Mouse (Mus musculus) ES-E14 (cell line): ENCODE measurements at regions not wholly inside any gene's neighbourhood (a gene's known extent, or its start where the extent isn't known, plus 50 kb on each side); places are given as distances from the start of the nearest gene placed in this dataset.

ENCODE experiments used
- DNase-seq: peaks from one replicate; pipeline ENCODE4 v3.0.0-alpha.2; 2013; ENCODE audit warnings: low read depth, low spot score
- H3K27ac ChIP-seq: 2 replicates; pipeline ENCODE4 v1.5.1; 2012; ENCODE audit warnings: low read depth, mild to moderate bottlenecking, low read length, moderate library complexity, mixed read lengths; ENCODE audit not compliant: poor library complexity, insufficient read depth, severe bottlenecking
- H3K36me3 ChIP-seq: 2 replicates; pipeline ENCODE4 v1.6.1; 2012; ENCODE audit warnings: mild to moderate bottlenecking, low read length, moderate library complexity, mixed read lengths; ENCODE audit not compliant: control insufficient read depth, poor library complexity, insufficient read depth, severe bottlenecking
- H3K4me1 ChIP-seq, 2 experiments: fragments of 150-350 bp in 1 of 2; sonication (generic) in 1 of 2; 2 replicates each; pipeline ENCODE4 v1.6.1; 2012; ENCODE audit warnings: low read length in 2 of 2, mild to moderate bottlenecking in 1 of 2, mixed read lengths in 1 of 2; ENCODE audit not compliant: control insufficient read depth in 2 of 2, insufficient read depth in 2 of 2, poor library complexity in 1 of 2
- H3K4me3 ChIP-seq, 2 experiments: fragments of 150-350 bp in 1 of 2; sonication (generic) in 1 of 2; 2 replicates each; pipeline ENCODE4 v1.5.1; 2012; ENCODE audit warnings: low read length in 2 of 2, low read depth in 1 of 2, mild to moderate bottlenecking in 1 of 2, mixed read lengths in 1 of 2; ENCODE audit not compliant: insufficient read depth in 1 of 2, poor library complexity in 1 of 2, severe bottlenecking in 1 of 2
- H3K9ac ChIP-seq: 2 replicates; pipeline ENCODE4 v1.6.1; 2012; ENCODE audit warnings: low read depth, mild to moderate bottlenecking, low read length, mixed read lengths; ENCODE audit not compliant: poor library complexity, insufficient read depth, severe bottlenecking
- H3K9me3 ChIP-seq: fragments of 150-350 bp; sonication (generic); 2 replicates; pipeline ENCODE4 v1.6.1; 2012; ENCODE audit warnings: low read depth, mild to moderate bottlenecking, low read length; ENCODE audit not compliant: control insufficient read depth, insufficient read depth
- CHD2 ChIP-seq: IDR thresholded peaks from 2 replicates; pipeline ENCODE4 v1.6.1; 2014; ENCODE audit warnings: mild to moderate bottlenecking, low read depth, low read length, inconsistent platforms
- HCFC1 ChIP-seq: IDR thresholded peaks from 2 replicates; pipeline ENCODE4 v1.6.1; 2012; ENCODE audit warnings: low read length, inconsistent platforms, borderline replicate concordance; ENCODE audit not compliant: insufficient read depth
- MAFK ChIP-seq: IDR thresholded peaks from 2 replicates; pipeline ENCODE4 v1.6.1; 2014; ENCODE audit warnings: mild to moderate bottlenecking, low read depth, low read length, inconsistent platforms; ENCODE audit not compliant: insufficient read depth
- ZC3H11A ChIP-seq: IDR thresholded peaks from 2 replicates; pipeline ENCODE4 v1.6.1; 2012; ENCODE audit warnings: low read depth, mild to moderate bottlenecking, inconsistent platforms, low read length, borderline replicate concordance
- ZNF384 ChIP-seq: IDR thresholded peaks from 2 replicates; pipeline ENCODE4 v1.6.1; 2012; ENCODE audit warnings: low read depth, low read length, inconsistent platforms
- in situ Hi-C, 2 experiments: fragments of 600-800 bp; cut with MboI; formaldehyde crosslinking; loops; one replicate each; pipeline ENCODE4 v1.15.1; 2025; ENCODE audit warnings: low sequenced_read_pairs in 2 of 2, inconsistent platforms in 1 of 2; ENCODE audit not compliant: unreplicated experiment in 2 of 2

GRCm38 (mm10) chrX:11565888-11566287 lies 238.3 kb downstream of the H2al1j start:
- no peak overlapping the region for H3K4me3 ChIP-seq
- no peak for DNase-seq
- H3K4me1 ChIP-seq, result no peaks in the 10 kb centered on the region
- H3K9me3 ChIP-seq, result no peaks in the 10 kb centered on the region
- H3K27ac ChIP-seq, result no peak overlapping the region
- in situ Hi-C loops, result no loop called here
- H3K36me3 ChIP-seq, result no peaks in the 10 kb centered on the region
- TF ChIP-seq MAFK (no peak), CHD2 (no peak), HCFC1 (no peak), ZC3H11A (no peak), ZNF384 (no peak)
- H3K9ac ChIP-seq, result no peak overlapping the region

DNA sequence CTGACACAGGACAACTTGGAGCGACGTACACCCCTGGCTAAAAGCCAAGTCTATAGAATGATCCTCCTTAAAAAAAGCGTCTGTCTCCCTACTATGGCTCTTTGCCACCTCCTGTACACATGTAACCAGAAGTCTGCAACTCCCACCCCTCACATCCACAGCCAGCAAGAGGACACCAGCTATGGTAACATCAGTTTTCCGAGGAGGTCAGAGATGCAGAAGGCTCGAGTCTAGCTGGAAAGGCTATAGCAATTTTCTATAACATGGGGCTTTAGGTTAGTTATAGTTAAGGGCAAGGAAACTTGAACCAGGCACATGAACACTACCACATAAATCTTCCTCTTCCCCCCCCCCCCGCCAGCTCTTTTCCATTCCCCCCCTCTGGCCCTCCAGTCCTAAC lies 240.2 kb downstream of the H2al1j start:
- no peaks in the 10 kb centered on the region for H3K4me1 ChIP-seq
- H3K36me3 ChIP-seq, result no peaks in the 10 kb centered on the region
- no peaks in the 10 kb centered on the region for H3K9me3 ChIP-seq
- H3K27ac ChIP-seq, result no peak overlapping the region
- DNase-seq, result no peak
- in situ Hi-C loops, result no loop called here
- no peak overlapping the region for H3K9ac ChIP-seq
- no peak overlapping the region for H3K4me3 ChIP-seq
- TF ChIP-seq CHD2 (no peak), HCFC1 (no peak), ZNF384 (no peak), MAFK (no peak), ZC3H11A (no peak)

GRCm38 (mm10) chrX:11568262-11568661 lies 240.6 kb downstream of the H2al1j start:
- TF ChIP-seq ZC3H11A (no peak), MAFK (no peak), ZNF384 (no peak), HCFC1 (no peak), CHD2 (no peak)
- Histone ChIP-seq H3K9me3 (no peaks in the 10 kb centered on the region), H3K4me3 (no peak overlapping the region), H3K4me1 (no peaks in the 10 kb centered on the region), H3K9ac (no peak overlapping the region), H3K27ac (no peak overlapping the region), H3K36me3 (no peaks in the 10 kb centered on the region)
- in situ Hi-C loops, result no loop called here
- DNase-seq, result no peak

GRCm38 (mm10) chrX:11574354-11574753 lies 246.7 kb downstream of the H2al1j start:
- Histone ChIP-seq H3K9me3 (no peaks in the 10 kb centered on the region), H3K9ac (no peak overlapping the region), H3K27ac (no peak overlapping the region), H3K4me3 (no peak overlapping the region), H3K4me1 (no peaks in the 10 kb centered on the region), H3K36me3 (no peaks in the 10 kb centered on the region)
- in situ Hi-C loops, result no loop called here
- DNase-seq, result no peak
- no peak for TF ChIP-seq ZC3H11A

- in situ Hi-C loops, result loop anchor here in 1 of 2 experiments (25.0 kb wide), 1 partner anchor 88 kb away; no protein-coding TSS in a partner anchor
- H3K9ac ChIP-seq, result no peak overlapping the region
- no peaks in the 10 kb centered on the region for H3K9me3 ChIP-seq
- H3K4me3 ChIP-seq, result no peak overlapping the region
- no peak for TF ChIP-seq ZNF384
- no peak for TF ChIP-seq CHD2
- no peak for TF ChIP-seq HCFC1
- TF ChIP-seq MAFK, result no peak
- no peak for TF ChIP-seq ZC3H11A
- no peaks in the 10 kb centered on the region for H3K36me3 ChIP-seq
- no peaks in the 10 kb centered on the region for H3K4me1 ChIP-seq
- no peak overlapping the region for H3K27ac ChIP-seq
- DNase-seq, result no peak
Observed at GRCm38 (mm10) chrX:11575571-11575970, 247.9 kb downstream of the H2al1j start.
